Mouse (Mus musculus) ES-Bruce4 (cell line): ENCODE results near the gene Plin5.

Source experiments
- CTCF ChIP-seq: IDR thresholded peaks from one replicate; pipeline ENCODE4 v1.8.1; 2011; ENCODE audit warnings: low read depth, low read length
- POLR2A ChIP-seq: IDR thresholded peaks from one replicate; pipeline ENCODE4 v1.8.1; 2011; ENCODE audit warnings: low read length; ENCODE audit not compliant: insufficient read depth

DNA sequence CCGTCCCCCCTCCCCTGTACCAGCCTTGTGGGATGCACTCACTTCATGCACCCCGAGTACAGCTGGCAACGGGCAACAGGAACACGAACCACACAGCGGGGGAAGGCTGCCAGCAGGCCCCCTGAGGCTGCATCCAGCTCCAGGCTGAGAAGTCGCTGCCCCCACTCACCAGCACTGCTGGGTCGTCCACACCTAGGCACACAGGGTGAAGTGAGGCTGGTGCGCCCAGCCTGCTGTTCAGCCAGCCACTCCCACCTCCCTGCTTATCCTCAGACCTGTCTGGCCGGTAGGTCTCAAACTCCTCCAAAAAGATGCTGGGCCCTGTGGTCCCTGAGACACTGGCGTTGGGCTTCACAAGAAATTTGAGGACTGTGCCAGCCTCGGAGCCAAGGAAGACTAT lies 8.8 kb upstream of the Plin5 start:
- TF ChIP-seq CTCF, result no peak
- TF ChIP-seq POLR2A, result no peak
